Mouse (Mus musculus): ENCODE measurements around the gene Dop1b. TPM values are rescaled to one million over a fixed set of nuclear protein-coding genes. Genes with fewer than 3 reads are reported as not detected.
"Not testable (repeated sequence)": the region's sequence is repeated elsewhere in the genome, so short reads cannot be mapped to it uniquely, and the experiment has no call there.

Gene Dop1b
- polyA plus RNA-seq, 1 experiment: 16.9 TPM

DNA sequence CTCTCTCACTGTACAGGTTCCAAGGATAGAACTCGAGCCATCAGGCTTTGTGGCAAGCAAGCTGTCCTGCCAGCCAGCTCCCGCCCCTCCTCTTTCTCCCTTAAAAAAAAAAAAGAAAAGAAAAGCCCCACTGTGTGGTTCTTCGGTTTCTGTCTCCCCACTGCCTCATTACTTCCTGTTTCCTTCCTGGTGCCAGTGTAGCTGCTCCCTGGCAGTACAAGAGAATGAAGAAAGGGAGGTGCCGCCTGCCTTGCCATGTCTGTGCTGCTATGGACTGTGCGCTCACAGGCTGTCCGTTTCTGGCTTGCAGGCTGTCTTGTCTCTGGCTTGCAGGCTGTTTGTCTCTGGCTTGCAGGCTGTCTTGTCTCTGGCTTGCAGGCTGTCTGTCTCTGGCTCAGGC lies 55.8 kb downstream of the Dop1b start:
- no peaks in the 10 kb centered on the region for H3K27me3 ChIP-seq (ENCODE audit: control insufficient read depth, insufficient read depth, low read length, poor library complexity, severe bottlenecking)
- TF ChIP-seq POLR2A (IDR thresholded peaks at IDR 0.05; ENCODE audit: insufficient read depth, low read length) (no peak), EP300 (IDR thresholded peaks at IDR 0.05; ENCODE audit: insufficient read depth, low read depth, low read length) (no peak), CTCF (IDR thresholded peaks at IDR 0.05; ENCODE audit: low read depth, low read length) (no peak)
- no peaks in the 10 kb centered on the region for H3K36me3 ChIP-seq (ENCODE audit: control insufficient read depth, insufficient read depth, low read length, poor library complexity, severe bottlenecking)
- H3K27ac ChIP-seq (ENCODE audit: insufficient read depth, low read length): no peak overlapping the region
- no peaks in the 10 kb centered on the region for H3K4me1 ChIP-seq (ENCODE audit: control insufficient read depth, insufficient read depth, low read length)
- H3K9me3 ChIP-seq (replicated peaks; ENCODE audit: control insufficient read depth, insufficient read depth, low read length, poor library complexity, severe bottlenecking): no peaks in the 10 kb centered on the region
- no peak overlapping the region for H3K9ac ChIP-seq (ENCODE audit: low read depth, poor library complexity, severe bottlenecking)
- H3K4me3 ChIP-seq (ENCODE audit: low read depth, low read length): no peak overlapping the region

GRCm38 (mm10) chr16:93769621-93770020 lies 57.9 kb downstream of the Dop1b start:
- Histone ChIP-seq H3K4me3 (ENCODE audit: low read depth, low read length) (no peak overlapping the region), H3K9ac (ENCODE audit: low read depth, poor library complexity, severe bottlenecking) (no peak overlapping the region)

GRCm38 (mm10) chr16:93770271-93770926 lies 58.7 kb downstream of the Dop1b start:
- no peaks in the 10 kb centered on the region for H3K4me1 ChIP-seq (ENCODE audit: control insufficient read depth, insufficient read depth, low read length)
- no peaks in the 10 kb centered on the region for H3K27me3 ChIP-seq (ENCODE audit: control insufficient read depth, insufficient read depth, low read length, poor library complexity, severe bottlenecking)
- H3K9ac ChIP-seq (ENCODE audit: low read depth, poor library complexity, severe bottlenecking): no peak overlapping the region
- no peak for TF ChIP-seq EP300 (IDR thresholded peaks at IDR 0.05; ENCODE audit: insufficient read depth, low read depth, low read length)
- TF ChIP-seq CTCF (IDR thresholded peaks at IDR 0.05; ENCODE audit: low read depth, low read length): no peak
- TF ChIP-seq POLR2A (IDR thresholded peaks at IDR 0.05; ENCODE audit: insufficient read depth, low read length): no peak
- no peaks in the 10 kb centered on the region for H3K9me3 ChIP-seq (replicated peaks; ENCODE audit: control insufficient read depth, insufficient read depth, low read length, poor library complexity, severe bottlenecking)
- H3K4me3 ChIP-seq (ENCODE audit: low read depth, low read length): peak overlapping the region; percentile 30
- no peak overlapping the region for H3K27ac ChIP-seq (ENCODE audit: insufficient read depth, low read length)
- H3K36me3 ChIP-seq (ENCODE audit: control insufficient read depth, insufficient read depth, low read length, poor library complexity, severe bottlenecking): no peaks in the 10 kb centered on the region

More at GRCm38 (mm10) chr16:93769621-93770020, 57.9 kb downstream of the Dop1b start:
- no peaks in the 10 kb centered on the region for H3K36me3 ChIP-seq (ENCODE audit: control insufficient read depth, insufficient read depth, low read length, poor library complexity, severe bottlenecking)
- H3K27me3 ChIP-seq (ENCODE audit: control insufficient read depth, insufficient read depth, low read length, poor library complexity, severe bottlenecking): no peaks in the 10 kb centered on the region
- TF ChIP-seq POLR2A (IDR thresholded peaks at IDR 0.05; ENCODE audit: insufficient read depth, low read length): no peak
- no peak for TF ChIP-seq CTCF (IDR thresholded peaks at IDR 0.05; ENCODE audit: low read depth, low read length)
- TF ChIP-seq EP300 (IDR thresholded peaks at IDR 0.05; ENCODE audit: insufficient read depth, low read depth, low read length): no peak
- no peak overlapping the region for H3K27ac ChIP-seq (ENCODE audit: insufficient read depth, low read length)
- H3K4me1 ChIP-seq (ENCODE audit: control insufficient read depth, insufficient read depth, low read length): no peaks in the 10 kb centered on the region
- no peaks in the 10 kb centered on the region for H3K9me3 ChIP-seq (replicated peaks; ENCODE audit: control insufficient read depth, insufficient read depth, low read length, poor library complexity, severe bottlenecking)

- Histone ChIP-seq H3K4me1 (ENCODE audit: control insufficient read depth, insufficient read depth, low read length) (no peaks in the 10 kb centered on the region), H3K9me3 (replicated peaks; ENCODE audit: control insufficient read depth, insufficient read depth, low read length, poor library complexity, severe bottlenecking) (no peaks in the 10 kb centered on the region), H3K4me3 (ENCODE audit: low read depth, low read length) (no peak overlapping the region), H3K9ac (ENCODE audit: low read depth, poor library complexity, severe bottlenecking) (no peak overlapping the region), H3K36me3 (ENCODE audit: control insufficient read depth, insufficient read depth, low read length, poor library complexity, severe bottlenecking) (no peaks in the 10 kb centered on the region), H3K27me3 (ENCODE audit: control insufficient read depth, insufficient read depth, low read length, poor library complexity, severe bottlenecking) (no peaks in the 10 kb centered on the region), H3K27ac (ENCODE audit: insufficient read depth, low read length) (no peak overlapping the region)
- TF ChIP-seq POLR2A (IDR thresholded peaks at IDR 0.05; ENCODE audit: insufficient read depth, low read length) (no peak), EP300 (IDR thresholded peaks at IDR 0.05; ENCODE audit: insufficient read depth, low read depth, low read length) (no peak), CTCF (IDR thresholded peaks at IDR 0.05; ENCODE audit: low read depth, low read length) (no peak)
Observed at GRCm38 (mm10) chr16:93774658-93775057, 63.0 kb downstream of the Dop1b start.

DNA sequence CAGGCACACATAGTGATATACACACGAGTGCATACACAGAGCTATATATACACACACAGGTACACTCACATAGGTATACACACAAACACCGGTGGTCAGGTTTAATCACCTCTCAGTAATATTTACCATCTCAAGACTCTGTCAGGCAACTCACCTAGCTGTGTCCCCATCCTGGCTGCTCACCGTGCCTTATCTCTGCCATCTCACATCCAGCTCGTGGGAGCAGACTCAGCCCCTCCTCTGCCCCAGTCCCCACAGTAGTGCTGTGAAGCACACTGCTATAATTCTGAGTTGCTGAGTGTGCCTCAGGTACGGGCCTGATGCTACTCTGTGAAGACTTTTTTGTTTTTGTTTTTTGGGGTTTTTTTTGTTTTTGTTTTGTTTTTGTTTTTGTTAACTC lies 64.8 kb downstream of the Dop1b start:
- H3K9ac ChIP-seq (ENCODE audit: low read depth, poor library complexity, severe bottlenecking): no peak overlapping the region
- no peaks in the 10 kb centered on the region for H3K27me3 ChIP-seq (ENCODE audit: control insufficient read depth, insufficient read depth, low read length, poor library complexity, severe bottlenecking)
- no peaks in the 10 kb centered on the region for H3K9me3 ChIP-seq (replicated peaks; ENCODE audit: control insufficient read depth, insufficient read depth, low read length, poor library complexity, severe bottlenecking)
- TF ChIP-seq POLR2A (IDR thresholded peaks at IDR 0.05; ENCODE audit: insufficient read depth, low read length): no peak
- no peaks in the 10 kb centered on the region for H3K4me1 ChIP-seq (ENCODE audit: control insufficient read depth, insufficient read depth, low read length)
- H3K27ac ChIP-seq (ENCODE audit: insufficient read depth, low read length): no peak overlapping the region
- no peaks in the 10 kb centered on the region for H3K36me3 ChIP-seq (ENCODE audit: control insufficient read depth, insufficient read depth, low read length, poor library complexity, severe bottlenecking)
- H3K4me3 ChIP-seq (ENCODE audit: low read depth, low read length): no peak overlapping the region

DNA sequence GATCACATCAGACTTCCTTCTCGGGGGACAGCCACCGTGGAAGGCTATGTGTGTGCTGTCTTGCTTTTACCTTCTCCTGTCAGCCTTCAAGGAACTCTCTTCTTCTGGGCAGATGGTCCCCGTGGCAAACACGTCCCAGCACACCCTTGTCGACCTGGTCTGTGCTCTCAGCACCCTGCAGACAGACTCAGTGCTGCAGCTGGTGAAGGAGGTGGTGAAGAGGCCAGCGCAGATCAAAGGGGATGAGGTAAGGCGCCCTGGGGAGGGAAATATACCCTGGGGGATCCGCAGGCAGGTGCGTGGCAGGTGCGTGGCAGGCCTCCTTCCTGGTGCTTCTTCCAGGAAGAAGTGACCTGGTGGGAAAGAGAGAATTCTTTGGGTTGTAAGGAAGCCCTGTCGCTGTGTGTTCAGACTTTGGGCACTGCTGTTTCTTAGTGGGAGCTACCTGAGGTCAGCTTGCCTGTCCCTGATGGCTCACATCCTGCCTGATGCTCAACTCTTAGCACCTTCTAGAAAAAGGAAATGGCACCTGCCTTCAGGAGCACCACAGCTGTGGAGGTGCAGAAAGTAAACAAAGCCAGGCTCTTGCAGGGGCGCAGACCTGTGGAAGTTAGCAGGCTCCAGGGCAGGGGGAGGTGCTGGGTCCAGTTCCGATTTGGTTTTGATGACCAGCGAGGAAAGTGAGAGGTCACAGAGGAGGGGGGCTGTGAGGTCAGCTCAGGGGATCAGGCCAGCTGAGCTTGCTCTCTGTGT lies 65.7 kb downstream of the Dop1b start:
- Histone ChIP-seq H3K36me3 (ENCODE audit: control insufficient read depth, insufficient read depth, low read length, poor library complexity, severe bottlenecking) (no peaks in the 10 kb centered on the region), H3K4me1 (ENCODE audit: control insufficient read depth, insufficient read depth, low read length) (no peaks in the 10 kb centered on the region), H3K9me3 (replicated peaks; ENCODE audit: control insufficient read depth, insufficient read depth, low read length, poor library complexity, severe bottlenecking) (no peaks in the 10 kb centered on the region), H3K27me3 (ENCODE audit: control insufficient read depth, insufficient read depth, low read length, poor library complexity, severe bottlenecking) (no peaks in the 10 kb centered on the region), H3K27ac (ENCODE audit: insufficient read depth, low read length) (no peak overlapping the region), H3K4me3 (ENCODE audit: low read depth, low read length) (no peak overlapping the region), H3K9ac (ENCODE audit: low read depth, poor library complexity, severe bottlenecking) (no peak overlapping the region)
- TF ChIP-seq EP300 (IDR thresholded peaks at IDR 0.05; ENCODE audit: insufficient read depth, low read depth, low read length) (no peak), CTCF (IDR thresholded peaks at IDR 0.05; ENCODE audit: low read depth, low read length) (no peak), POLR2A (IDR thresholded peaks at IDR 0.05; ENCODE audit: insufficient read depth, low read length) (no peak)

DNA sequence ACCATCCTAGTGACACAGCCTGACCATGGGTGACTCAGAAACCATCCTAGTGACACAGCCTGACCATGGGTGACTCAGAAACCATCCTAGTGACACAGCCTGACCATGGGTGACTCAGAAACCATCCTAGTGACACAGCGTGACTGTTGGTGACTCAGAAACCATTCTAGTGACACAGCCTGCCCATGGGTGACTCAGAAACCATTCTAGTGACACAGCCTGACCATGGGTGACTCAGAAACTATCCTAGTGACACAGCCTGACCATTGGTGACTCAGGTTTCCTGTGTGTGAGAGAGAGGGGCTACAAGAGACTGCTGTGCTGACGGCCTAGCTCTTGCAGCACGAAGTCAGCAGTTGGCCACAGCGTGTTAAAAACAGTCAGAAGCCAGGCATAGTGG lies 66.7 kb downstream of the Dop1b start:
- not testable (repeated sequence) for H3K36me3 ChIP-seq (ENCODE audit: control insufficient read depth, insufficient read depth, low read length, poor library complexity, severe bottlenecking); H3K27ac ChIP-seq (ENCODE audit: insufficient read depth, low read length); H3K4me1 ChIP-seq (ENCODE audit: control insufficient read depth, insufficient read depth, low read length); H3K9ac ChIP-seq (ENCODE audit: low read depth, poor library complexity, severe bottlenecking); H3K9me3 ChIP-seq (replicated peaks; ENCODE audit: control insufficient read depth, insufficient read depth, low read length, poor library complexity, severe bottlenecking); H3K27me3 ChIP-seq (ENCODE audit: control insufficient read depth, insufficient read depth, low read length, poor library complexity, severe bottlenecking); H3K4me3 ChIP-seq (ENCODE audit: low read depth, low read length)

Data from ES-Bruce4 (cell line).